Mouse (Mus musculus) G1E (cell line): ENCODE results near the gene Sdc1. TPM values are rescaled to one million over a fixed set of nuclear protein-coding genes. Genes with fewer than 3 reads are reported as not detected.

ENCODE experiments used
- ATAC-seq: 2 replicates; pipeline ENCODE4 v1.8.0; 2016; ENCODE audit warnings: mild to moderate bottlenecking; ENCODE audit not compliant: insufficient number of reproducible peaks, poor library complexity, low FRiP score, severe bottlenecking; ENCODE audit errors: extremely low read depth
- DNase-seq: peaks from one replicate; pipeline ENCODE4 v3.0.0; 2012; ENCODE audit warnings: low spot score
- H3K27me3 ChIP-seq: 2 replicates; pipeline ENCODE4 v1.6.1; 2012; ENCODE audit warnings: mild to moderate bottlenecking, low read length, inconsistent platforms; ENCODE audit not compliant: insufficient read depth
- H3K36me3 ChIP-seq: replicated peaks from 2 replicates; pipeline ENCODE3; 2012; ENCODE audit warnings: mild to moderate bottlenecking, inconsistent platforms
- H3K4me1 ChIP-seq: 2 replicates; pipeline ENCODE4 v1.6.1; 2012; ENCODE audit warnings: low read depth, low read length, inconsistent platforms, mixed read lengths; ENCODE audit not compliant: insufficient read depth
- H3K4me3 ChIP-seq: 2 replicates; pipeline ENCODE4 v1.5.1; 2012; ENCODE audit warnings: low read depth, mild to moderate bottlenecking, inconsistent platforms, low read length, moderate library complexity, mixed read lengths
- H3K9me3 ChIP-seq: replicated peaks from 2 replicates; pipeline ENCODE4 v1.6.1; 2012; ENCODE audit warnings: inconsistent platforms
- CTCF ChIP-seq: IDR thresholded peaks from 2 replicates; pipeline ENCODE4 v1.5.1; 2012; ENCODE audit warnings: low read depth, low read length, inconsistent platforms, mixed read lengths
- GATA1 ChIP-seq: IDR thresholded peaks from 2 replicates; pipeline ENCODE4 v1.6.1; 2012; ENCODE audit warnings: borderline replicate concordance, low read length, inconsistent platforms, mixed read lengths
- GATA2 ChIP-seq: IDR thresholded peaks from 2 replicates; pipeline ENCODE4 v1.6.1; 2012; ENCODE audit warnings: low read depth, low read length, inconsistent platforms, borderline replicate concordance
- POLR2AphosphoS5 ChIP-seq: IDR thresholded peaks from 2 replicates; pipeline ENCODE4 v1.6.1; 2012; ENCODE audit warnings: low read depth, low read length, inconsistent platforms; ENCODE audit not compliant: insufficient replicate concordance
- TAL1 ChIP-seq: conservative IDR thresholded peaks from 2 replicates; pipeline ENCODE4 v1.6.1; 2012; ENCODE audit warnings: low read depth, low read length, inconsistent platforms, mixed read lengths
- polyA plus RNA-seq: library from polyadenylated mRNA; stranded (reverse); fragments of >175 nt; gene quantifications from 2 replicates; pipeline ENCODE4 v1.2.3, GENCODE M21; 2012
- total RNA-seq, 2 experiments: library from RNA; stranded (forward) in 1 of 2; stranded (reverse) in 1 of 2; fragments of 200-1000 nt in 1 of 2; fragments of >200 nt in 1 of 2; fragmentation: Nextera tagmentation in 1 of 2; gene quantifications; 2 replicates each; pipeline ENCODE4 v1.2.3; 2014 to 2017

Sdc1 gene
- total and polyA plus RNA-seq, 3 experiments, result 0.33 to 0.73 TPM; not detected in 1

GRCm38 (mm10) chr12:8804077-8804456 is 32.9 kb downstream of the Sdc1 start:
- Histone ChIP-seq H3K36me3 (no peaks in the 10 kb centered on the region), H3K4me1 (no peaks in the 10 kb centered on the region), H3K9me3 (no peaks in the 10 kb centered on the region), H3K4me3 (no peak overlapping the region), H3K27me3 (no peaks in the 10 kb centered on the region)
- no peak for DNase-seq
- no peak for ATAC-seq
- TF ChIP-seq TAL1 (no peak), GATA1 (no peak), CTCF (no peak), GATA2 (no peak), POLR2AphosphoS5 (no peak)

GRCm38 (mm10) chr12:8804934-8805722 is 34.0 kb downstream of the Sdc1 start:
- no peak for ATAC-seq

GRCm38 (mm10) chr12:8809086-8809485 is 38.0 kb downstream of the Sdc1 start:
- TF ChIP-seq CTCF (no peak), POLR2AphosphoS5 (no peak), TAL1 (no peak), GATA1 (no peak), GATA2 (no peak)
- Histone ChIP-seq H3K4me3 (no peak overlapping the region), H3K36me3 (no peaks in the 10 kb centered on the region), H3K9me3 (no peaks in the 10 kb centered on the region), H3K27me3 (no peaks in the 10 kb centered on the region; the same call in 1 of the 2 replicates), H3K4me1 (no peaks in the 10 kb centered on the region)
- DNase-seq (no peak), ATAC-seq (no peak)

More at GRCm38 (mm10) chr12:8804934-8805722, 34.0 kb downstream of the Sdc1 start:
- Histone ChIP-seq H3K4me1 (no peaks in the 10 kb centered on the region), H3K4me3 (no peak overlapping the region), H3K27me3 (no peaks in the 10 kb centered on the region), H3K36me3 (no peaks in the 10 kb centered on the region), H3K9me3 (no peaks in the 10 kb centered on the region)
- no peak for DNase-seq
- TF ChIP-seq POLR2AphosphoS5 (no peak), GATA1 (no peak), CTCF (no peak), TAL1 (no peak), GATA2 (no peak)

- no peak for DNase-seq
- no peaks in the 10 kb centered on the region for H3K36me3 ChIP-seq
- H3K9me3 ChIP-seq, result no peaks in the 10 kb centered on the region
- no peaks in the 10 kb centered on the region; the same call in 1 of the 2 replicates for H3K27me3 ChIP-seq
- H3K4me3 ChIP-seq, result no peak overlapping the region
- no peaks in the 10 kb centered on the region for H3K4me1 ChIP-seq
- ATAC-seq, result no peak
- no peak for TF ChIP-seq GATA2
- no peak for TF ChIP-seq POLR2AphosphoS5
- TF ChIP-seq CTCF, result no peak
- no peak for TF ChIP-seq GATA1
- TF ChIP-seq TAL1, result no peak
Measured at GRCm38 (mm10) chr12:8809626-8810025, 38.5 kb downstream of the Sdc1 start.

GRCm38 (mm10) chr12:8810966-8811365 is 39.8 kb downstream of the Sdc1 start:
- ATAC-seq (no peak), DNase-seq (no peak)
- Histone ChIP-seq H3K27me3 (no peaks in the 10 kb centered on the region; the same call in 1 of the 2 replicates), H3K4me3 (no peak overlapping the region), H3K36me3 (no peaks in the 10 kb centered on the region), H3K9me3 (no peaks in the 10 kb centered on the region), H3K4me1 (no peaks in the 10 kb centered on the region)
- TF ChIP-seq POLR2AphosphoS5, result no peak
- no peak for TF ChIP-seq GATA2

- Histone ChIP-seq H3K27me3 (no peaks in the 10 kb centered on the region; the same call in 1 of the 2 replicates), H3K4me3 (no peak overlapping the region), H3K36me3 (no peaks in the 10 kb centered on the region), H3K4me1 (no peaks in the 10 kb centered on the region), H3K9me3 (no peaks in the 10 kb centered on the region)
- no peak for TF ChIP-seq GATA1
- no peak for TF ChIP-seq TAL1
- no peak for ATAC-seq
- DNase-seq, result no peak
Measured at GRCm38 (mm10) chr12:8811441-8811871, 40.3 kb downstream of the Sdc1 start.
